Mouse (Mus musculus) midbrain, embryonic 11.5 days (tissue): ENCODE measurements around the gene Mup18. TPM values are rescaled to one million over a fixed set of nuclear protein-coding genes. Genes with fewer than 3 reads are reported as not detected.
"Not testable (repeated sequence)": the region's sequence is repeated elsewhere in the genome, so short reads cannot be mapped to it uniquely, and the experiment has no call there.

Source experiments
- ATAC-seq: fragments of 200-750 bp; cut with Nextera tagmentation; 2 replicates; pipeline ENCODE4 v1.8.0; 2017; ENCODE audit warnings: moderate TSS enrichment, moderate library complexity; ENCODE audit not compliant: low FRiP score
- DNase-seq: peaks from one replicate; pipeline ENCODE4 v3.0.0; 2015; ENCODE audit warnings: low spot score; ENCODE audit errors: missing footprints
- H3K27ac ChIP-seq: fragments of 300-500 bp; sonication (generic); 2 replicates; pipeline ENCODE4 v1.5.1; 2014; ENCODE audit warnings: low read depth, low read length
- H3K27me3 ChIP-seq: fragments of 300-500 bp; sonication (generic); 2 replicates; pipeline ENCODE4 v1.6.1; 2014; ENCODE audit warnings: mild to moderate bottlenecking, low read length, moderate library complexity, mixed read lengths; ENCODE audit not compliant: control insufficient read depth, insufficient read depth
- H3K36me3 ChIP-seq: fragments of 300-500 bp; sonication (generic); 2 replicates; pipeline ENCODE4 v1.6.1; 2014; ENCODE audit warnings: mild to moderate bottlenecking, low read length, moderate library complexity, mixed read lengths; ENCODE audit not compliant: control insufficient read depth, insufficient read depth
- H3K4me1 ChIP-seq: fragments of 300-500 bp; sonication (generic); 2 replicates; pipeline ENCODE4 v1.6.1; 2014; ENCODE audit warnings: low read length; ENCODE audit not compliant: control insufficient read depth, insufficient read depth
- H3K4me2 ChIP-seq: fragments of 300-500 bp; sonication (generic); 2 replicates; pipeline ENCODE4 v1.6.1; 2014; ENCODE audit warnings: mild to moderate bottlenecking, moderate library complexity
- H3K4me3 ChIP-seq: fragments of 300-500 bp; sonication (generic); 2 replicates; pipeline ENCODE4 v1.5.1; 2014; ENCODE audit warnings: low read depth, low read length
- H3K9ac ChIP-seq: fragments of 300-500 bp; sonication (generic); 2 replicates; pipeline ENCODE4 v1.6.1; 2014; ENCODE audit warnings: low read length
- H3K9me3 ChIP-seq: fragments of 300-500 bp; sonication (generic); 2 replicates; pipeline ENCODE4 v1.6.1; 2016; ENCODE audit warnings: low read length; ENCODE audit not compliant: control insufficient read depth
- WGBS: fragments of 180-500 bp; shearing (Covaris S2); extraction: QIAGEN DNeasy Blood & Tissue Kit; methylation state at CpG from one replicate; pipeline ENCODE4 v1.1.7; 2014; 5-methylcytosine and 5-hydroxymethylcytosine counted together
- polyA plus RNA-seq: library from polyadenylated mRNA; unstranded; fragments of >200 nt; fragmentation: Nextera tagmentation; extraction: Ambion mirVana; gene quantifications from 2 replicates; pipeline ENCODE4 v1.2.1, GENCODE M21; 2014

Gene Mup18
- polyA plus RNA-seq, result not detected in 2 replicates

- H3K27ac ChIP-seq, ATAC-seq, H3K9me3 ChIP-seq, H3K4me3 ChIP-seq, H3K27me3 ChIP-seq, H3K4me2 ChIP-seq, H3K4me1 ChIP-seq, DNase-seq, H3K9ac ChIP-seq, H3K36me3 ChIP-seq: not testable (repeated sequence)
- 78% methylated on average over 2 of the region's 2 CpGs for WGBS
Observed at GRCm38 (mm10) chr4:61674036-61674435, at the start of gene Mup18. Gene Mup18, minus strand, starts transcription at chr4:61674136.

DNA sequence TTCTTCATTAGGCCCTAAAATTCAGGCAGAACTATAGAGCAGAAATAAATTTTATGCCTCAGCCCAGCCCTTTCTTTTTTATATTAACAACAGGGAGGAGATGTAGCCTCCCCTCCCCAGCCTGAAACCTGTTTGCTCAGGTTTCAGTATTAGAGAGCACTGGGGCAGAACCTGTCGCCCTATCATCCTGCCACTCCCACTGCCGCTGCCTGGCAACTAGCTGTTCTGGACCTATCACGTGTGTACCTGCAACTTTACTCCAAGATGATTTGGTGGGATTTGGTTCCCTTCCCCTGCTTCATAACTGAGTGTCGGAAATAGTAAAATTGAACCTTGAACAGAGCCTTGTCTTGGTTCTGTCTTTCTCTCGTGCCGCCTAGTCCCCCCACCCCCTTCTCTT is 40.4 kb upstream of the Mup18 start:
- not testable (repeated sequence) for H3K36me3 ChIP-seq, H3K27ac ChIP-seq, H3K27me3 ChIP-seq, H3K4me3 ChIP-seq, H3K4me2 ChIP-seq, DNase-seq, ATAC-seq, H3K9ac ChIP-seq, H3K4me1 ChIP-seq, H3K9me3 ChIP-seq
- WGBS, result 85% methylated on average over 6 of the region's 6 CpGs

Other genes with a start within 250 kb of the Mup18 start
- not detected in 2 replicates for gene Mup15, start 234.4 kb downstream of the Mup18 start, polyA plus RNA-seq
- not detected in 2 replicates for gene Mup16, start 154.6 kb downstream of the Mup18 start, polyA plus RNA-seq
- not detected in 2 replicates for gene Mup17, start 78.3 kb downstream of the Mup18 start, polyA plus RNA-seq
- gene Mup19, start 108.1 kb upstream of the Mup18 start, polyA plus RNA-seq, result not detected in 2 replicates
- gene Mup5, start 161.1 kb upstream of the Mup18 start, polyA plus RNA-seq, result not detected in 2 replicates